Mouse (Mus musculus): ENCODE data around the gene Vill. TPM values are rescaled to one million over a fixed set of nuclear protein-coding genes. Genes with fewer than 3 reads are reported as not detected.

The Vill gene
- polyA plus RNA-seq, 1 experiment, result 7.9 TPM

DNA sequence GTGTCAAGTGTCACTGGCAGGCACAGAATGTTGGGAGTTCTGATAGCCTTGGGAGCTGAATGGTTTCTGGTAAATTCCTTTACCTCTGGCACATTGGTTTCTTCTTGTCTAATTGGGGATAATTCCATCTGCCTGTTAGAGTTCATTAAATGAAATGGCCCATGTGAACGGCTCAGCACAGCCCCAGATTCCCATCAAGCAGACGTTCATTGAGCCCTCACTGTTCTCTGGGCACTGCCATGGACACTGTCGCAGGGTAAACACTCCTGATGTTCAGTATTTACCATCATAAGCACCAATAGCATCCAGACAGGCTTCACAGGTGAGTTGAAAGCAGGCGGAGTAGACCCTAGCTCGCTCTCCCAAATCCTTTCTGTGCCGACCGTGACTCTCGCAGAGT, 18.5 kb upstream of the Vill start:
- Histone ChIP-seq H3K27me3 (ENCODE audit: control insufficient read depth, insufficient read depth, low read length) (no peaks in the 10 kb centered on the region), H3K27ac (ENCODE audit: control insufficient read depth, insufficient read depth, low read length) (no peak overlapping the region), H3K36me3 (ENCODE audit: control insufficient read depth, insufficient read depth, low read length) (no peaks in the 10 kb centered on the region), H3K4me1 (replicated peaks; ENCODE audit: control insufficient read depth, insufficient read depth, low read length) (peaks cover 6% of the 10 kb centered on the region), H3K4me3 (ENCODE audit: control insufficient read depth, insufficient read depth, low read length) (no peak overlapping the region)
- TF ChIP-seq CTCF (IDR thresholded peaks at IDR 0.05; ENCODE audit: borderline replicate concordance, control insufficient read depth, extremely low read depth, insufficient read depth, low read length, poor library complexity), result no peak
- TF ChIP-seq POLR2A (IDR thresholded peaks at IDR 0.05; ENCODE audit: control insufficient read depth, extremely low read depth, insufficient read depth, low read length, poor library complexity), result no peak
- 94% methylated on average over 8 of the region's 8 CpGs for WGBS
- no peak for DNase-seq

DNA sequence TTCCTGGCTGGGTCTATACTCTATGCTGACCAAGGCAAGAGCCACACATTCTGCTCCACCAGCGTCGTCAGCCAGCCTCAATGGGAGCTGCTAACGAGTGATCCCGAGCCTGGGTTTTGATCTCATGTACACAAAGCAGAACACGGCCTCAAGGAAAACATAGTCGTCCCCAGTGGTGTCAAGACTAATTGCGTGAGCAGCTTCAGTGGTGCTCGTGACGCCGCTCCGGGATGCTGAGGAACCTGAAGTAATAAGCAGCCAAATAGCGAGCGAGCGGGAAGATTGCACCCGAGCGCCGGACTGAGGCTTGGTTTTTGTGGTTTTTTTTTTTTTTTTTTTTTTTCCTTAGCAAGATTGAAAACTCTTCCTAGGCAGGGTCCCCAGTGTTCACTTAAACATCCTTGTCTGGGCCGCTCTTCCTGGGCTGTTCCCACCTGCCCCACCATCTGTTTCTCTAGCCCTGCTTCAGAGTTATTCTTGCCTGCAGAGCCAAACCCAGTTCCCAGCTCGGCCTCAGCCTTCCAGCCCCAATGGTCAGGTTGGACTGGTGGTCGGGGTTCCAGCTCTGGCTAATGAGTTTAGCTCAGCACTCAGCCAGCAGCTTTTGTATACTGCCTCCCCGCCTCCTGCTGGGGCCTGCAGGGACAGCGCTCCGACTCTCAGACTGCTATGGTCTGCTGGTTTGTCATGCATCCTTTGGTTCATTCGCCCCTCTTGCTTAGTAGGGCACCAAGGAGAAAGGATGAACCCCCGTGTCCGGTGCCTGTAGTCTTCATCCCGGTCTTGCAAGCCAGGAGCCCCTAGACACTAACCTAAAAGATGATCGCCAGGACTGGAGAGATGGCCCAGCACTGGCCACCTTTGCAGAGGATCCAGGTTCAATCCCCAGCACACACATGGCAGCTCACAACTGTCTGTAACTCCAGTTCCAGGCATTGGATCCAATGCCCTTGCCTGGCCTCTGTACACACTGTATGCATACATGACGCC, 17.6 kb upstream of the Vill start:
- no peaks in the 10 kb centered on the region for H3K36me3 ChIP-seq (ENCODE audit: control insufficient read depth, insufficient read depth, low read length)
- peaks cover 6% of the 10 kb centered on the region for H3K4me1 ChIP-seq (replicated peaks; ENCODE audit: control insufficient read depth, insufficient read depth, low read length)
- no peaks in the 10 kb centered on the region for H3K27me3 ChIP-seq (ENCODE audit: control insufficient read depth, insufficient read depth, low read length)
- no peak for DNase-seq
- no peak overlapping the region for H3K27ac ChIP-seq (ENCODE audit: control insufficient read depth, insufficient read depth, low read length)
- TF ChIP-seq POLR2A (IDR thresholded peaks at IDR 0.05; ENCODE audit: control insufficient read depth, extremely low read depth, insufficient read depth, low read length, poor library complexity) (no peak), CTCF (IDR thresholded peaks at IDR 0.05; ENCODE audit: borderline replicate concordance, control insufficient read depth, extremely low read depth, insufficient read depth, low read length, poor library complexity) (no peak)
- 82% methylated on average over 29 of the region's 29 CpGs for WGBS
- no peak overlapping the region for H3K4me3 ChIP-seq (ENCODE audit: control insufficient read depth, insufficient read depth, low read length)

DNA sequence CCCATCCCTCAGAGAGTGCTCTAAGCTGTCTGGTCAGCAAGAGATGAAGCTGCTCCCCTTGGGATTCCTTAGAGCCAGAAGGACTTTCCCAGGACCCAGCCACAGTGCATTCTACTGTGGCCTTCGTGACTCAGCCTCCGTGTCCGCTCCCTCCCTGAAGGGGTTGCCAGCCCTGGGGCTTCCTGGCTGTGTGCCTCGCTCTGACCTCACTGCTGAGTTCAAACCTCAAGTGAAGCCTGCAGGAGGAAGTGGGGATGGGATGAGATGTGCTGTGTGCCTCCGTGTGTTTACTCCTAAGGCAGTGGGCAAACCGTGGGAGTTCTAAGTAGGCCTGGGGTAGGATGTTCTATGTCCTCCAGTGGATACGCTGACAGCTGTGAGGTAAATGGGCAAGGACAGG, 16.7 kb upstream of the Vill start:
- Histone ChIP-seq H3K27ac (ENCODE audit: control insufficient read depth, insufficient read depth, low read length) (no peak overlapping the region), H3K4me1 (replicated peaks; ENCODE audit: control insufficient read depth, insufficient read depth, low read length) (peaks cover 6% of the 10 kb centered on the region), H3K27me3 (ENCODE audit: control insufficient read depth, insufficient read depth, low read length) (no peaks in the 10 kb centered on the region), H3K36me3 (ENCODE audit: control insufficient read depth, insufficient read depth, low read length) (no peaks in the 10 kb centered on the region), H3K4me3 (ENCODE audit: control insufficient read depth, insufficient read depth, low read length) (no peak overlapping the region)
- WGBS, result 13% methylated on average over 7 of the region's 7 CpGs
- TF ChIP-seq CTCF (IDR thresholded peaks at IDR 0.05; ENCODE audit: borderline replicate concordance, control insufficient read depth, extremely low read depth, insufficient read depth, low read length, poor library complexity) (no peak), POLR2A (IDR thresholded peaks at IDR 0.05; ENCODE audit: control insufficient read depth, extremely low read depth, insufficient read depth, low read length, poor library complexity) (no peak)
- no peak for DNase-seq

DNA sequence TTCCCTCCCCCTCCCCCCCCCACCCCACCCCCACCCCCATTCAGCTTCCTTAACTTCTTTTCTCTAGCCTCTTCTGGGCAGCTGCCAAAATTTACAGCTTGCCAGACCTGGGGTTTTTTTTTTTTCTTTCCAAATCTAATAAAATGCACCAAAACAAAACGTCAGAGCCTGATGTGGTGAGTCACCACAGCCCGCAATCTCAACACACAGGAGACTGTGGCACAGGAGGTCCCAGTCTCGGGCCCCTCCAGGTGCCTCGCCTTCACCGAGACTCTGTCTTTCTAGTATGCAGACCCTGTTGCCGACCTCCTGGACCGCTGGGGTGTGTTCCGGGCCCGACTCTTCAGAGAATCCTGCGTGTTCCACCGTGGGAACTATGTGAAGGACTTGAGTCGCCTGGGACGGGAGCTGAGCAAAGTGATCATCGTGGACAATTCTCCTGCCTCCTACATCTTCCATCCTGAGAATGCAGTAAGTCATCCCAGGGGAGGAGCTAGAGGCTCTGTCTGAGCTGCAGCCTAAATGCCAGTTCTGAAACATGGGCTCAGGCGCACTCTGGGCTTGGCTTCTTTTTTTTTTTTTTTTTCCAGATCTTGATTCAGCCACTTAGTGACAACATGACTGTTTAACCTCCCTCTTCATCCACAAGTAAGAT, 15.4 kb upstream of the Vill start:
- no peak for TF ChIP-seq CTCF (IDR thresholded peaks at IDR 0.05; ENCODE audit: borderline replicate concordance, control insufficient read depth, extremely low read depth, insufficient read depth, low read length, poor library complexity)
- no peak for TF ChIP-seq POLR2A (IDR thresholded peaks at IDR 0.05; ENCODE audit: control insufficient read depth, extremely low read depth, insufficient read depth, low read length, poor library complexity)
- peaks cover 6% of the 10 kb centered on the region for H3K4me1 ChIP-seq (replicated peaks; ENCODE audit: control insufficient read depth, insufficient read depth, low read length)
- H3K4me3 ChIP-seq (ENCODE audit: control insufficient read depth, insufficient read depth, low read length), result no peak overlapping the region
- no peak overlapping the region for H3K27ac ChIP-seq (ENCODE audit: control insufficient read depth, insufficient read depth, low read length)
- no peak for DNase-seq
- no peaks in the 10 kb centered on the region for H3K36me3 ChIP-seq (ENCODE audit: control insufficient read depth, insufficient read depth, low read length)
- 19% methylated on average over 15 of the region's 15 CpGs for WGBS
- H3K27me3 ChIP-seq (ENCODE audit: control insufficient read depth, insufficient read depth, low read length), result no peaks in the 10 kb centered on the region

DNA sequence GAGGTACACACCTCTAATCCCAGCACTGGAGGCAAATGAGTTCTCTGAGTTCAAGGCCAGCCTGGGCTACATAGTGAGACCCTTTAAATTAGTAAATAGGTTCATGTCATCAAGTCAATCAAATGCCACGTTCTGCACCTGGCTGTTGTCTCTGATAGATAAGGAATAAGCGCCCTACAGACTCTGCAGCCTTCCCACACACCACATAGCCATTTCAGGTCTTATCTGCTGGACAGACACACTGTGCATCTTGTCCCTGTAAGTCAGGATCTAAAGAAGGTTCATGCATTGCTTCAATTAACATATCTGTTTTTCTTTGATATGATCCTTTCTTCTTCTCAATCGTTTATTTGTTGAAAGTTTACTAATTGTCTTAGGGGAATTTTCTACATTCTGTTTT, 14.0 kb upstream of the Vill start:
- H3K4me3 ChIP-seq (ENCODE audit: control insufficient read depth, insufficient read depth, low read length), result no peak overlapping the region
- 97% methylated on average over 3 of the region's 3 CpGs for WGBS
- H3K4me1 ChIP-seq (replicated peaks; ENCODE audit: control insufficient read depth, insufficient read depth, low read length), result peaks cover 6% of the 10 kb centered on the region
- TF ChIP-seq CTCF (IDR thresholded peaks at IDR 0.05; ENCODE audit: borderline replicate concordance, control insufficient read depth, extremely low read depth, insufficient read depth, low read length, poor library complexity), result no peak
- TF ChIP-seq POLR2A (IDR thresholded peaks at IDR 0.05; ENCODE audit: control insufficient read depth, extremely low read depth, insufficient read depth, low read length, poor library complexity), result no peak
- no peaks in the 10 kb centered on the region for H3K27me3 ChIP-seq (ENCODE audit: control insufficient read depth, insufficient read depth, low read length)
- no peaks in the 10 kb centered on the region for H3K36me3 ChIP-seq (ENCODE audit: control insufficient read depth, insufficient read depth, low read length)
- no peak for DNase-seq
- no peak overlapping the region for H3K27ac ChIP-seq (ENCODE audit: control insufficient read depth, insufficient read depth, low read length)

DNA sequence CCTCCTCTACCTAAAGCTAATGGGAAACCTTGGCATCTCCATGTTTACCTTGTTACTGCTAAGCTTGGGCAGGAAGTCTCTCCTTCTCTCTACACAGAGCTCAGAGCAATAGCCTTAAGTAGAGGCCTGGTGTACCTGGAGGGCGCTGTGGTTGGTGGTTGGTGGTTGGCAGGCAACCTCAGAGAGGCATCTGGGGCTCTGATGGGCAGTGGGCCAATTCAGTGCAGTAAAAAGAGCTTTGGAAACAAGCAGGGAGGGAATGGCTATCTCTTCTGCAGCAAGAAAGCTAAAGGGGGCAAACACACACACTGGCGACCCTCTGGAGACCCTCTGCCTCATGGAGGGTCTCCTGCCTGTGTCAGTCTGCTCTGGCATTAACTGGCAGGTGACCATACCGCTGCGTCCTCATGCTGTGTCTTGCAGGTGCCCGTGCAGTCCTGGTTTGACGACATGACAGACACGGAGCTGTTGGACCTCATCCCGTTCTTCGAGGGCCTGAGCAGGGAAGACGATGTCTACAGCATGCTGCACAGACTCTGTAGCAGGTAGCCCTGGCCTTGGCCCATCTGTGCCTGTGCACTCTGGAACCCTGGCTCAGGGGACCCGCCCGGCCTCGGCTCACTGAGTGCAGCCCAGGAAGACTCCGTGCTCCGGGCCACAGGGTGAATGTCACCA, 12.3 kb upstream of the Vill start:
- Histone ChIP-seq H3K36me3 (ENCODE audit: control insufficient read depth, insufficient read depth, low read length) (no peaks in the 10 kb centered on the region), H3K27ac (ENCODE audit: control insufficient read depth, insufficient read depth, low read length) (no peak overlapping the region), H3K4me3 (ENCODE audit: control insufficient read depth, insufficient read depth, low read length) (no peak overlapping the region), H3K27me3 (ENCODE audit: control insufficient read depth, insufficient read depth, low read length) (no peaks in the 10 kb centered on the region), H3K4me1 (replicated peaks; ENCODE audit: control insufficient read depth, insufficient read depth, low read length) (peaks cover 6% of the 10 kb centered on the region)
- 90% methylated on average over 15 of the region's 15 CpGs for WGBS
- no peak for DNase-seq
- TF ChIP-seq CTCF (IDR thresholded peaks at IDR 0.05; ENCODE audit: borderline replicate concordance, control insufficient read depth, extremely low read depth, insufficient read depth, low read length, poor library complexity) (no peak), POLR2A (IDR thresholded peaks at IDR 0.05; ENCODE audit: control insufficient read depth, extremely low read depth, insufficient read depth, low read length, poor library complexity) (no peak)

All from thymus, adult 2 months (tissue).